Mouse (Mus musculus): ENCODE measurements around the gene Fbxo28. TPM values are rescaled to one million over a fixed set of nuclear protein-coding genes. Genes with fewer than 3 reads are reported as not detected.

Fbxo28 gene
- polyA plus RNA-seq, 1 experiment = 11.2 TPM

DNA sequence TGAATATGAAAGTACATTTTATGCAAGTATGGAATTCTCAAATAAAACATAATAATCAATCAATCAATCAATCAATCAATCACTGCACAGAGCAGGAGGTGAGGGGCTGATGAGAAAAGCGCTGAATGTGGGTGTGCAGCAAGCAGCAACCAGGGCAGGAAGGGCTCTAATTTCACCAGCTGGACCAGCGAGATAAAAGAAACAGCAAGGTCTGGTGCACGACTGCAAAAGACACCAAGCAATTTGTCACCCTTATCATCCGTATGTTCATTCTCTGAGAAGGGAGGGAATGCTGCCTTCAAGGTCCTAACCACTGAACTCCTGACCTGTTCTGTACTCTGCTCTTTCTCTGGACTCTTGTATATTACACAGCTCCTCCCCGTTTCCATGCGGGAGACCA lies 8.1 kb upstream of the Fbxo28 start:
- DNase-seq = no peak
- H3K4me1 ChIP-seq (ENCODE audit: control insufficient read depth, insufficient read depth, low read length) = no peaks in the 10 kb centered on the region
- no peak overlapping the region for H3K4me3 ChIP-seq (replicated peaks; ENCODE audit: extremely low read depth, low read depth, low read length)
- WGBS = 61% methylated on average over 6 of the region's 6 CpGs
- TF ChIP-seq CTCF (IDR thresholded peaks at IDR 0.05; ENCODE audit: insufficient read depth, low read length) (no peak), POLR2A (IDR thresholded peaks at IDR 0.05; ENCODE audit: borderline replicate concordance, extremely low read depth, low read depth, low read length) (no peak)

DNA sequence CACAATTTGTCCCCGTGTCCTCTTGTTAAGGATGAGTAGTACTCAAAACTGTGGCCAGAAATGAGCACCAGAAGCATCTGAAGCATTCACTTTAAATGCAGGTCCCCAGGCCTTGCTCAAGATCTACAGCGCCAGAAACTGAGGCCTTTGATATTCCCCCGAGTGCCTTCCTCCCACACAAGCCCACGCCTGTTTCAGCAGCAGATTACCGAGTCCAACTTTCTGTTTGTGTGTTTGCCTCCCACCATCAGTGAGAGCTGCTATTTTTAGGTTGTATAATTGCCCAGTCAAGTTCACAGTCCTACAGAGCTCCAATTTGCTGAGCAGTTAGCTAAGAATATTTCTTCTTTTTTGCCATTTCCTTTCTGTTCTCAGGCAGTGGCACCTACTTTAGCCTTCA lies 5.1 kb upstream of the Fbxo28 start:
- TF ChIP-seq CTCF (IDR thresholded peaks at IDR 0.05; ENCODE audit: insufficient read depth, low read length) = no peak
- no peak for TF ChIP-seq POLR2A (IDR thresholded peaks at IDR 0.05; ENCODE audit: borderline replicate concordance, extremely low read depth, low read depth, low read length)
- DNase-seq = no peak
- Histone ChIP-seq H3K4me1 (ENCODE audit: control insufficient read depth, insufficient read depth, low read length) (no peaks in the 10 kb centered on the region), H3K4me3 (replicated peaks; ENCODE audit: extremely low read depth, low read depth, low read length) (no peak overlapping the region)
- WGBS = 49% methylated on average over 5 of the region's 5 CpGs

DNA sequence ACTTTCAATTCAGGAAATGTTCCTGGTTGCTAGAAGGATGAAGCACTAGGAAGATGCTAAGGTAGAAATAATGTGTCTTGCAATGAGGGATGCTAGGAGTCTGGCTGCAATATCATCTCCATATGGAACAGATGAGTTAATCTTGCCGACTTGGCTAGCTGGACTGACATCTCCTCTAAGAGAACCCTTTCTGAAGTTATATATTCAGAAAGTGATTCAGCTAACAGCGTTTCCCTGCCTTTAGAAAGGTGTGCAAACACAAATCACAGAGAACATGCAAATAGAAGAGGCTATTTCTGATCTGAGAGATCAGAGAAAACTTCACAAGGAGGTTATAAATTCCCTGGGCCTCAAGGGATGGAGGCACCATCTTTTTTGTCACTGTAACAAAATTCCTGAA lies 4.4 kb upstream of the Fbxo28 start:
- DNase-seq = no peak
- Histone ChIP-seq H3K4me1 (ENCODE audit: control insufficient read depth, insufficient read depth, low read length) (no peaks in the 10 kb centered on the region), H3K4me3 (replicated peaks; ENCODE audit: extremely low read depth, low read depth, low read length) (no peak overlapping the region)
- whole genome bisulfite sequencing = 72% methylated on average over 2 of the region's 2 CpGs
- no peak for TF ChIP-seq POLR2A (IDR thresholded peaks at IDR 0.05; ENCODE audit: borderline replicate concordance, extremely low read depth, low read depth, low read length)
- TF ChIP-seq CTCF (IDR thresholded peaks at IDR 0.05; ENCODE audit: insufficient read depth, low read length) = no peak

DNA sequence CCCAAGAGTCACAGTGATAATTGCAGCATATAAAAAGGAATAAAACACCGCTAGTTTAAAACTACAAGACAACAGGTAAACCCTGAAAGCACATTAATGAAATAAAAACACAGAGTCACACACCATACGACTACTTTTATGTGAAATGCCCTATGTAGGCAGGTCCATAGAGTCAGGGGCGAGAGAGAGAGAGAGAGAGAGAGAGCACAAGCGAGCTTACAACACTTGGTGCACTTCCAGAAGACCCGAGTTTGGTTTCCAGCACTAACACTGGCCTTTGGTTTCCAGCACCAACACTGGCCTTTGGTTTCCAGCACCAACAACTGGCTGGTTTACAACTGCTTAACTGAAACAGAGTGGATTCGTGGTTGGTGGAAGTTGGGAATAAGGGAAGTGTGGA lies 564 bp upstream of the Fbxo28 start:
- no peak for TF ChIP-seq CTCF (IDR thresholded peaks at IDR 0.05; ENCODE audit: insufficient read depth, low read length)
- TF ChIP-seq POLR2A (IDR thresholded peaks at IDR 0.05; ENCODE audit: borderline replicate concordance, extremely low read depth, low read depth, low read length) = no peak
- DNase-seq = no peak
- Histone ChIP-seq H3K4me1 (ENCODE audit: control insufficient read depth, insufficient read depth, low read length) (peaks cover 4% of the 10 kb centered on the region; the same call in 1 of the 2 replicates), H3K4me3 (replicated peaks; ENCODE audit: extremely low read depth, low read depth, low read length) (peak overlapping the region; percentile 97)
- 29% methylated on average over 6 of the region's 6 CpGs for WGBS

DNA sequence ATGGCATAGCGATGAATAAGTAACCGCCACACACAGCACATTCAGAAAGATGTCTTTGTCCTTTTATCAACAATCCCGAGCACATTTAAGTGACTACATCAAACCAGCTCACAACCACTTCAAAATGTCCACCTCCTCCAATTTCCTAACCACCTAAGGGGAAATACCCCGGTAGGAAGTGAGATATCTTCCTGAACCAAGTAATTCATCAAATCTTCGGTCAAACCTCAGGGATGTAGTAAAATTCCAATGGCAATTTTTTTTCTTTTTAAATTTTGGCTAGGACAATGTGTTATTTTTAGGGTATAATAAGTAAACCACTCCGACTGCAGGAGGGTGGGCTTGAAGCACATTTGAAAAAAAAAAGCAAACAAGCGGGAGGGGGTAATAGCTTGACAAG lies 1.1 kb downstream of the Fbxo28 start:
- no peak for TF ChIP-seq POLR2A (IDR thresholded peaks at IDR 0.05; ENCODE audit: borderline replicate concordance, extremely low read depth, low read depth, low read length)
- no peak for TF ChIP-seq CTCF (IDR thresholded peaks at IDR 0.05; ENCODE audit: insufficient read depth, low read length)
- DNase-seq = no peak
- Histone ChIP-seq H3K4me3 (replicated peaks; ENCODE audit: extremely low read depth, low read depth, low read length) (peak overlapping the region; percentile 37), H3K4me1 (ENCODE audit: control insufficient read depth, insufficient read depth, low read length) (peaks cover 4% of the 10 kb centered on the region; the same call in 1 of the 2 replicates)
- WGBS = 18% methylated on average over 7 of the region's 7 CpGs

DNA sequence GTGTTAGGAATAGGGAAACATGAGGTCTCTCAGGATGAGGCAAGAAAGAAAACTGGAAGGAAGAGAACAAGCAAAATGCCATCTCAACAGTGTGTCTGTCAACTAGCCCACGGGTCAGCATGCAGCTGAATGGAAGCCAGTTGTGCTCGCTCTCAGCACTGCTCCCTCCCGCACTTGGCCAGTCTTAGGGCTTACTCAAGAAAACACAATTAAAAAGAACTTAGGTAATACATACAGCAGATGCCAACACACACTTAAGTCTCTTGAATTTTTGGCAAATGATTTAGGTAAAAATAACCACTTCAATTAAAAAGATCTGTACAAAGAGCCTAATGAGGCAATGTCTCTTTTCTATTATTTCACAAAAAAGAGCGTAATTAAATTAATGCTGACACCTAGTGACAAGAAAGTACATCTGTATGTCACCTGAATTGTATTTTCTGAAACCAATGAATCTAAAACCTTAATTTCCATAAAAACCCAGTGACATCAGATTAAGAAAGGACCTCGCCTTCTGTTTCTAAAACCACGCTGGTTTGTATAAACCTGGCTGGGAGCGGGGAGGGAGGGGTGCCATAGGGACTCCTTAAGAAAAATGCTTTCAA lies 2.4 kb downstream of the Fbxo28 start:
- Histone ChIP-seq H3K4me1 (ENCODE audit: control insufficient read depth, insufficient read depth, low read length) (peaks cover 4% of the 10 kb centered on the region; the same call in 1 of the 2 replicates), H3K4me3 (replicated peaks; ENCODE audit: extremely low read depth, low read depth, low read length) (no peak overlapping the region)
- 52% methylated on average over 7 of the region's 7 CpGs for WGBS
- DNase-seq = no peak
- TF ChIP-seq CTCF (IDR thresholded peaks at IDR 0.05; ENCODE audit: insufficient read depth, low read length) (no peak), POLR2A (IDR thresholded peaks at IDR 0.05; ENCODE audit: borderline replicate concordance, extremely low read depth, low read depth, low read length) (no peak)

DNA sequence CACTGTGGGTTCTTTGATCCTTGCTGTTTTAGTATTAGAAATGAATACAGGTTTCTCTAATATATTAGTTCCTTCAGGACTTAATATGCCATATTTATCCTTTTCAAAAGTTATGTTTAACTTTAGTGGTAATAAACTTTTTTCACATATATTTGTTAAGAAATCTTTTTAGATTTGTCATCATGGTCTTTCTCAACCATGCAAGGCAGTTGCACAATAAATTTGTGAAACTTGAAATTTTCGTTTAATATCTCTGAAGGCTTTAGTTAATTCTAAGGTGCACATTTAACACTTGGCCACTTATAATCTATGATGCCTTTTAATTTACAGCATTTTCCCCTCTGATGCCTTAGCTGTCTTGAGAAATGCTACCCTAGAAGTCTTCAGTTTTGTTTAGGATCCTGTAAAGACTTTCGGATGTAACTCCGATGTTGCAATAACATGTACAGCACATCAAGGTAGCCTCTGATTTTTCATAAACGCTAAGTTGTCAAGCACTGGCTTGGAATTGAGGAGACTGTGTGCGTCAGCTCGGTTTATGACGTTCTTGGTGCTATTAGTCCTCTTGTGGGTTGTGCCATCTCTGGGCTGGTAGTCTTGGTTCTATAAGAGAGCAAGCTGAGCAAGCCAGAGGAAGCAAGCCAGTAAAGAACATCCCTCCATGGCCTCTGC lies 7.5 kb downstream of the Fbxo28 start:
- Histone ChIP-seq H3K4me3 (replicated peaks; ENCODE audit: extremely low read depth, low read depth, low read length) (no peak overlapping the region), H3K4me1 (ENCODE audit: control insufficient read depth, insufficient read depth, low read length) (no peaks in the 10 kb centered on the region; the same call in 1 of the 2 replicates)
- no peak for TF ChIP-seq CTCF (IDR thresholded peaks at IDR 0.05; ENCODE audit: insufficient read depth, low read length)
- TF ChIP-seq POLR2A (IDR thresholded peaks at IDR 0.05; ENCODE audit: borderline replicate concordance, extremely low read depth, low read depth, low read length) = no peak
- no peak for DNase-seq
- 84% methylated on average over 7 of the region's 7 CpGs for WGBS

DNA sequence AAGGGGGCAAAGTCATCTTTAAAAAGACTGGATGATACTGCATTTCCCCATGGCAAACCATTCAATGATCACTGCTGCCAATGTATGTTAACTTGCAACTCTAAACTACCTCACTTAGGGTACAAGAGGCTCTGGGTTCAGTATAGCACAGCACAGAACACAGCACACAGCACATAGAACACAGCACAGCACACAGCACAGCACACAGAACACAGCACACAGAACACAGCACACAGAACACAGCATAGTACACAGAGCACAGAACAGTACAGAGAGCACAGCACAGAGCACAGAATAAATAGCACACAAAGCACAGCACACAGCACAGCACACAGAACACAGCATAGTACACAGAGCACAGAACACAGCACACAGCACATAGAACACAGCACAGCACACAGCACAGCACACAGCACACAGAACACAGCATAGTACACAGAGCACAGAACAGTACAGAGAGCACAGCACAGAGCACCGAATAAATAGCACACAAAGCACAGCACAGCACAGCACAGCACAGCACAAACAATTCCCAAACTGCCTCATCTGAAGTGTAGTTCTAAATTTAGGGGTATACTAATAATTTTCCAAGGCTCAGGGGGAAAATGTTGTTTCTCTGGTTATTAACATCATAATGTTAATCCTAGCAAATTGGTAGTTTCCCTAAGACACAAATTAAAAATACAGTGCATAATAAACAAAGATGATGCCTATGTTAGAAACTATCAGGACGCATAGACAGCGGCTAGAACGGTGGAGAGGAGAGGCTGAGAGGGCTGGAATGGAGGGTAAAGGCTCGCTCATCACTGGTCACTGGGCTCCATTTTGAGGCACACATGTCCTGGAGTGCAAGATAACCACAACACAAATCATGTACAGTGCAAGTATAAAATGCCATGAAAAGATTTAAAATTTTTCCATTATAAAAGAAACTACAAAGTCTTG lies 9.1 kb downstream of the Fbxo28 start:
- no peak overlapping the region for H3K4me3 ChIP-seq (replicated peaks; ENCODE audit: extremely low read depth, low read depth, low read length)
- no peak for TF ChIP-seq CTCF (IDR thresholded peaks at IDR 0.05; ENCODE audit: insufficient read depth, low read length)
- TF ChIP-seq POLR2A (IDR thresholded peaks at IDR 0.05; ENCODE audit: borderline replicate concordance, extremely low read depth, low read depth, low read length) = no peak
- DNase-seq = no peak
- 92% methylated on average over 5 of the region's 5 CpGs for WGBS
- H3K4me1 ChIP-seq (ENCODE audit: control insufficient read depth, insufficient read depth, low read length) = no peaks in the 10 kb centered on the region; the same call in 1 of the 2 replicates

DNA sequence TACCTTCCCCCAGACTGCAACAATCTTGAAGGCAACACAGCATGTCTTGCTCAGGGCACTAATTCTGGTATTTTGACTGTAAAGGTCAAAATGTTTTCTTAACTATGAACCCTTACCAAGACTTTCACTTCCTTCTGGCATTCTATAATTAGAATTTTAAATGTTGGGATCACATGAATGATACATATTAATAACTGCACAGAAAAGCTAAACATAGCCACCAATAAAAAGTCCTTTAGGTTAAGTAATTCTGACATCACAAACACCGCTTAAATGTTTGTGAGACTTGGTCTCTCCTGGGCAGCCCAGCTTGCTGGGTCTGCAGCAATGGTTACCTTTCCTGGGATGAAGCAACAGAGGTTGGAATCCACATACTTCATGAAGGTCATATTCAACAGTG lies 15.5 kb downstream of the Fbxo28 start:
- H3K4me1 ChIP-seq (ENCODE audit: control insufficient read depth, insufficient read depth, low read length) = no peaks in the 10 kb centered on the region
- DNase-seq = no peak
- TF ChIP-seq CTCF (IDR thresholded peaks at IDR 0.05; ENCODE audit: insufficient read depth, low read length) (no peak), POLR2A (IDR thresholded peaks at IDR 0.05; ENCODE audit: borderline replicate concordance, extremely low read depth, low read depth, low read length) (no peak)
- 88% methylated on average over 1 of the region's 1 CpGs for WGBS
- H3K4me3 ChIP-seq (replicated peaks; ENCODE audit: extremely low read depth, low read depth, low read length) = no peak overlapping the region
